Mouse (Mus musculus) heart, embryonic 14.5 days (tissue): ENCODE measurements at regions not wholly inside any gene's neighbourhood (a gene's known extent, or its start where the extent isn't known, plus 50 kb on each side); places are given as distances from the start of the nearest gene placed in this dataset.

Experiments
- ATAC-seq: fragments of 200-750 bp; cut with Nextera tagmentation; 2 replicates; pipeline ENCODE4 v1.8.0; 2017; ENCODE audit warnings: low read depth, moderate TSS enrichment; ENCODE audit not compliant: insufficient number of reproducible peaks, insufficient read depth, low FRiP score
- H3K27ac ChIP-seq, 2 experiments: fragments of 200-500 bp in 1 of 2; fragments of 300-500 bp in 1 of 2; sonication (generic) in 1 of 2; replicated peaks in 1 of 2; 2 replicates each; pipeline ENCODE4 v1.5.1; 2012 to 2014; ENCODE audit warnings: low read depth in 2 of 2, low read length in 2 of 2, control low read depth in 1 of 2, mild to moderate bottlenecking in 1 of 2, mixed read lengths in 1 of 2; ENCODE audit not compliant: control insufficient read depth in 1 of 2, insufficient read depth in 1 of 2
- H3K27me3 ChIP-seq: fragments of 300-500 bp; sonication (generic); 2 replicates; pipeline ENCODE4 v1.6.1; 2014; ENCODE audit warnings: mild to moderate bottlenecking, low read length, control low read depth; ENCODE audit not compliant: control insufficient read depth, insufficient read depth
- H3K36me3 ChIP-seq: fragments of 300-500 bp; sonication (generic); 2 replicates; pipeline ENCODE4 v1.6.1; 2014; ENCODE audit warnings: mild to moderate bottlenecking, control low read depth, low read length, mixed read lengths; ENCODE audit not compliant: control insufficient read depth, insufficient read depth
- H3K4me1 ChIP-seq, 2 experiments: fragments of 200-500 bp in 1 of 2; fragments of 300-500 bp in 1 of 2; sonication (generic) in 1 of 2; 2 replicates each; pipeline ENCODE4 v1.6.1; 2012 to 2014; ENCODE audit warnings: low read length in 2 of 2, control low read depth in 1 of 2, mixed read lengths in 1 of 2; ENCODE audit not compliant: control insufficient read depth in 2 of 2, insufficient read depth in 2 of 2
- H3K4me2 ChIP-seq: fragments of 300-500 bp; sonication (generic); 2 replicates; pipeline ENCODE4 v1.6.1; 2014; ENCODE audit warnings: mild to moderate bottlenecking, low read length
- H3K4me3 ChIP-seq, 2 experiments: fragments of 200-500 bp in 1 of 2; fragments of 300-500 bp in 1 of 2; sonication (generic) in 1 of 2; 2 replicates each; pipeline ENCODE4 v1.5.1; 2012 to 2014; ENCODE audit warnings: low read length in 2 of 2, mild to moderate bottlenecking in 2 of 2, control low read depth in 1 of 2, low read depth in 1 of 2, moderate library complexity in 1 of 2; ENCODE audit not compliant: control insufficient read depth in 1 of 2, insufficient read depth in 1 of 2
- H3K9ac ChIP-seq: fragments of 300-500 bp; sonication (generic); 2 replicates; pipeline ENCODE4 v1.6.1; 2014; ENCODE audit warnings: mild to moderate bottlenecking, low read length
- H3K9me3 ChIP-seq: fragments of 300-500 bp; sonication (generic); 2 replicates; pipeline ENCODE4 v1.6.1; 2016; ENCODE audit warnings: low read length, control low read depth; ENCODE audit not compliant: control insufficient read depth
- WGBS: fragments of 180-500 bp; shearing (Covaris S2); extraction: QIAGEN DNeasy Blood & Tissue Kit; methylation state at CpG from one replicate; pipeline ENCODE4 v1.1.7; 2014; 5-methylcytosine and 5-hydroxymethylcytosine counted together

DNA sequence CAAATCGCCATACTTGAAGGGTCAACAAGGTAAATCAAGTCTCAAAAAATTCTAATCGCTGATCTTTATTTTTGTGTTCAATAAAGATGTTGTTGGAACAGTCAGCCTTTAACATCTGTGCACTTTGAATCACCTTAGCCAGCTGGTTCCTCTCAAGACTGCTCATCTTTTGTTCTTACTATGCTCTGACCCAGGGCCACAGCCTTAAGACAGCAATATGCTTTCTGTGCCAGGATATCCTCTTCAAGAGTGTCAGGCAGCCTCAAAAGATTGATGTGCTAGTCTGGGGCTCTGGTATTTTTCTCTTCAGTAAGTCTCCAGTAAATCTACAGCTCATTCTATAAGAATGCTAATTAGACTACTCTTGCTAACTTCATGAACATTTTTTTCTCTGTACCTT lies 199.9 kb downstream of the Dph6 start:
- Histone ChIP-seq H3K27ac (no peak overlapping the region), H3K4me1 (no peaks in the 10 kb centered on the region)
- 58% methylated on average over 2 of the region's 2 CpGs for WGBS

DNA sequence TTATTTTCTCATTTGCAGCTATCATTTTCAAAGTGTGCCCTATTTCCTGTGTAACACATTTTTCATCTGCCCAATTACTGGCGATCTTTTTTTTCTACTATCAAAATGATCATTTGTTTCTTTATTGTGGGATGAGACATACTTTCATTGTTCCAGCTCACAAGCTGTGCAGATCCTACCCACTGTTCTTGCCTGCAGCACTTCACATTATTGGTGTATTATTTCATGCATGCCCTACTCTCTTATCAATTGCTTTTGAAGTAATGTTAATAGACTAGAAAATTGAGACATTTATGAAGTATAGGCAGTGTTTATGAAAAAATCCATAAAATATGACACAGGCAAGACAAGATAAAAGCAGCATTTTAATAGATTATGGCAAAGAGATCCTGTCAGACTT lies 204.6 kb downstream of the Dph6 start:
- Histone ChIP-seq H3K4me1 (no peaks in the 10 kb centered on the region), H3K27me3 (no peaks in the 10 kb centered on the region), H3K4me3 (no peak overlapping the region), H3K9ac (no peak overlapping the region), H3K9me3 (no peaks in the 10 kb centered on the region), H3K4me2 (no peak overlapping the region), H3K27ac (no peak overlapping the region), H3K36me3 (no peaks in the 10 kb centered on the region)
- WGBS = 73% methylated on average over 1 of the region's 1 CpGs
- ATAC-seq = no peak

More for the DNA sequence above, 199.9 kb downstream of the Dph6 start:
- H3K36me3 ChIP-seq = no peaks in the 10 kb centered on the region
- H3K9ac ChIP-seq = no peak overlapping the region
- no peak for ATAC-seq
- H3K9me3 ChIP-seq = no peaks in the 10 kb centered on the region
- H3K4me3 ChIP-seq = no peak overlapping the region
- no peak overlapping the region for H3K4me2 ChIP-seq
- no peaks in the 10 kb centered on the region for H3K27me3 ChIP-seq

DNA sequence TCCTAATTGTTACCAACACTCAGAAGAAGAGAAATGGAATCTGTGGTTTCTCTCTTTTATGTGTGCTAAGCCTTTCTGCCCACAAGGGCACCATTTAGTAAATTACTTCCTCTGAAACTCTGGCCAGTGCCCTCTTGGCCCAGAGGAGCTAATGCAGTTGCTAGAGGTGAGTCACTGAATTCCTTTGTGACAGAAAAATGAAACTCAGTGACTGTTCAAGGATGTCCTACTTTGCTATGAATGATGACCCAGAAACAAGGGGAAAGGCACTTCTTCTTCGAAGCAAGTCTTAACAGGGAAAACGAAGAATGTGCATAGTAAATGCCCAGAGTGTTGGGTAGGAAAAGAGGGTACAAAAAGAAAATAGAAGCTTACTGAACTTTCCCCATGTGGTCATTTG lies 211.0 kb downstream of the Dph6 start:
- H3K36me3 ChIP-seq = no peaks in the 10 kb centered on the region
- H3K4me2 ChIP-seq = no peak overlapping the region
- no peaks in the 10 kb centered on the region for H3K27me3 ChIP-seq
- no peak overlapping the region for H3K27ac ChIP-seq
- no peaks in the 10 kb centered on the region for H3K9me3 ChIP-seq
- H3K4me1 ChIP-seq = no peaks in the 10 kb centered on the region
- WGBS = 91% methylated on average over 2 of the region's 2 CpGs
- ATAC-seq = no peak
- no peak overlapping the region for H3K4me3 ChIP-seq
- no peak overlapping the region for H3K9ac ChIP-seq

DNA sequence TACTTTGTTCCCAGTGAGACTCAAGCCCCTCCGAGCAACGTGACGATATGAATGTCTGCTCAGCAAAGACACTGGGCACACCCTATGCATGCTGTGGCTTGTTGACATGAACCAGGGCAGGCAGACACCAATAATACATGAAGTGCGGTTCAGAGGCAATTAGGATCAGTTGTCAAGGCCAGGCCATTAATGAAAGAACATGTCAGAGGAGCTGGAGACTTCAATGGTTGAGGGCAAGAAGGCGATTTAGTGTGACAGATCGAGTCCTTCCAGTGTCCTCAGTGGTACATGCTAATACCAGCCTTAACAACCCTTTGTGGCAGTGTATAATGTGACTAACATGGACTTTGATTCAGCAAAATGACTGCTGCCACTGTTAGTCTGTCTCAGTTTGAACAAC lies 213.8 kb downstream of the Dph6 start:
- 60% methylated on average over 6 of the region's 6 CpGs for WGBS
- H3K27me3 ChIP-seq = no peaks in the 10 kb centered on the region
- no peak overlapping the region for H3K9ac ChIP-seq
- no peaks in the 10 kb centered on the region for H3K36me3 ChIP-seq
- ATAC-seq = no peak
- H3K4me2 ChIP-seq = no peak overlapping the region
- no peaks in the 10 kb centered on the region for H3K9me3 ChIP-seq
- H3K4me1 ChIP-seq = no peaks in the 10 kb centered on the region
- no peak overlapping the region for H3K27ac ChIP-seq
- H3K4me3 ChIP-seq = no peak overlapping the region

DNA sequence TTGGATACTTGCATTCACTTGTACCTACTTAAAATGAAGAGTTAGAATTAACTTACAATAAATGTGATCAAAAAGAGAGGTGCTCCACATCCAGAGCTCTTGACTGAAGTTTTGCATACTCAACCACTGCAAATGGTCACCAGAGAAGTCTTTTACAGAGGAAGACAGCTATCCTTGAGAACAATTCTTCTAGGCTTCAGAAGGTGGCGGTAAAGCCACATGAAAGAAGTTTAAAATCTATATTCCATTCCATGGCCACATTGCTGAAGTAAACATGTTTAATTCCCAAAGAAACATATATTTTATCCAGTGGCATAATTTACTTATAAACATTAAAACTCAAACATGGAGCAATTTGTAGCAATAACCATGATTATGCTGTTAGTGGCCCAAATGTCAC lies 215.1 kb downstream of the Dph6 start:
- Histone ChIP-seq H3K4me3 (no peak overlapping the region), H3K36me3 (no peaks in the 10 kb centered on the region), H3K4me2 (no peak overlapping the region), H3K27me3 (no peaks in the 10 kb centered on the region), H3K9ac (no peak overlapping the region), H3K9me3 (no peaks in the 10 kb centered on the region), H3K4me1 (no peaks in the 10 kb centered on the region), H3K27ac (no peak overlapping the region)
- 62% methylated on average over 1 of the region's 1 CpGs for WGBS
- ATAC-seq = no peak

DNA sequence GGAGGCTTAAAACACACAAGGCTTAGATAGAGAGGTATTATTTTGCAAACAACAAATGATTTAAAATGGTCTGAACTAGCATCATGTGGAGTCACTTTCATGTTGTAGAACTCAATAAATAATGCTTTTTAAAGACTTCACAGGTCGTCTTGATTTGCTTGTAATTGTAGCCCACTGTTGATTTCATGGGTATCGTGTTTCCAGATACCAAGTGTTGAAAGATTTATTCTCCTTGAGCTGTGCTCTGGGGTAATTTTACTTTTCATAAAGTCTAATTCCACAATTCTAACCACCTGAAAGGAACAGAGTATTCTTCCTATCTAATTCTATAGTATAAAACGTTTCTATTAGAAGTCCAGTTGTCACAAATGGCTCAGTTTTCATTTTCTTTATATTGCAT lies 216.7 kb downstream of the Dph6 start:
- 42% methylated on average over 3 of the region's 3 CpGs for WGBS
- H3K9me3 ChIP-seq = no peaks in the 10 kb centered on the region
- no peak for ATAC-seq
- no peak overlapping the region for H3K4me3 ChIP-seq
- no peak overlapping the region for H3K4me2 ChIP-seq
- no peak overlapping the region for H3K9ac ChIP-seq
- no peaks in the 10 kb centered on the region for H3K4me1 ChIP-seq
- H3K27ac ChIP-seq = no peak overlapping the region
- no peaks in the 10 kb centered on the region for H3K36me3 ChIP-seq
- no peaks in the 10 kb centered on the region for H3K27me3 ChIP-seq

DNA sequence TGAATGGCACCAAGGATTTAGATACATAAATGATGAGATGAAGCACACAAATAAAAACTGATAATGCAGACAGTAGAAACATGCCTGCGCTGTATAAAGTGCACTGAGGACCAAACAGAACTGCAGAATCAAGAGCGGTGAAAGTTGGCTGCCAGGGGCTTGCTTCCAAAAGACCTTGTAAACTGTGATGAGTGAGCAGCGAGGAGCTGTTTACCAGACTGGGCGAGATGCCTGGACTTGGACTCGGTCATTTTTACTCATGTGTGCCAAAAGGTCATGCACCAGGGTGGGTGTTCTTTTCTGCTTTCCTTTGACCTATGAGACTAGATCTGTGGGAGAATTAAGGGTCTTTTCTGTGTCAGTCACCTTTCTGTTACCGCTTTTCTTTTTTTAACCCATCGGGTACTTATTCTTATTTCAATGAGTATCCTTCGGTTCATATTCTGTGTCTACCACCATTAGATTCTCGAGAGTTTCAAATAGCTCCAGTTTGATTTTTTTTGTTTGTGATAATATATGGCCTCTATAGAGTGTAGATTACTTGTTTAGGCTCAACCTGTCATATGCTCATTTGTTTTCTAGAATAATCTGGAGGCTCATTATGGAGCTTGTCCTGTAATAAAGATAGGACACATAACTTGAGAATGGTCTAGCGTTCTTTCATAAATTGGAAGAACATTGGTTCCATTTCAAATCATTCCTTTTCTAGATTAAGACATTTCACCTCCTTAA lies 226.3 kb upstream of the Zfp770 start:
- ATAC-seq = no peak
- 87% methylated on average over 10 of the region's 10 CpGs for WGBS
- no peak overlapping the region for H3K4me2 ChIP-seq
- no peak overlapping the region for H3K27ac ChIP-seq
- H3K36me3 ChIP-seq = no peaks in the 10 kb centered on the region
- H3K27me3 ChIP-seq = no peaks in the 10 kb centered on the region
- H3K4me1 ChIP-seq = no peaks in the 10 kb centered on the region
- no peak overlapping the region for H3K4me3 ChIP-seq
- no peaks in the 10 kb centered on the region for H3K9me3 ChIP-seq
- no peak overlapping the region for H3K9ac ChIP-seq

DNA sequence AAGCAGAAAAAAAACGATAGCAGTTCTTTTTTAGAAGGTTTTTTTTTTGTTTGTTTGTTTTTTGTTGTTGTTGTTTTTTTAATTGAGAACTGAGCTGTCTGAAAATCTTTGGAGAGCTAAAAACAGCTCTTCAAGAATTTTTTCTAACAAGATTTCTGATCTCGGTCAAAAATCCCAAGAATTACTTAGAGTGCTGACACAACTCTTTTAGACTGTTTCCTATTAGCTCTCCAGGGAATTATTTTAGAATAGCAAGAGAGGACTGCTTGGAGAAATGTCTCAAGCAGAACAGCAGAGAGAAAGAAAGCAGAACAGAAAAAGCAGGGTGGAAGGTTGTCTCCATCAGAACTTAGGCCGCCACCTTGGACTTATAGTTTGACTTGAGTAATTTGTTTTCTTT lies 218.1 kb upstream of the Zfp770 start:
- Histone ChIP-seq H3K4me2 (no peak overlapping the region), H3K4me3 (no peak overlapping the region), H3K36me3 (no peaks in the 10 kb centered on the region), H3K4me1 (no peaks in the 10 kb centered on the region), H3K9ac (no peak overlapping the region), H3K27me3 (no peaks in the 10 kb centered on the region), H3K27ac (no peak overlapping the region), H3K9me3 (no peaks in the 10 kb centered on the region)
- ATAC-seq = no peak
- WGBS = 49% methylated on average over 3 of the region's 3 CpGs
